Mouse (Mus musculus): ENCODE data around the gene Slc35b4.

The Slc35b4 gene

GRCm38 (mm10) chr6:34124401-34124800 lies 52.5 kb downstream of the Slc35b4 start:
- DNase-seq (ENCODE audit: low spot score) = no peak

DNA sequence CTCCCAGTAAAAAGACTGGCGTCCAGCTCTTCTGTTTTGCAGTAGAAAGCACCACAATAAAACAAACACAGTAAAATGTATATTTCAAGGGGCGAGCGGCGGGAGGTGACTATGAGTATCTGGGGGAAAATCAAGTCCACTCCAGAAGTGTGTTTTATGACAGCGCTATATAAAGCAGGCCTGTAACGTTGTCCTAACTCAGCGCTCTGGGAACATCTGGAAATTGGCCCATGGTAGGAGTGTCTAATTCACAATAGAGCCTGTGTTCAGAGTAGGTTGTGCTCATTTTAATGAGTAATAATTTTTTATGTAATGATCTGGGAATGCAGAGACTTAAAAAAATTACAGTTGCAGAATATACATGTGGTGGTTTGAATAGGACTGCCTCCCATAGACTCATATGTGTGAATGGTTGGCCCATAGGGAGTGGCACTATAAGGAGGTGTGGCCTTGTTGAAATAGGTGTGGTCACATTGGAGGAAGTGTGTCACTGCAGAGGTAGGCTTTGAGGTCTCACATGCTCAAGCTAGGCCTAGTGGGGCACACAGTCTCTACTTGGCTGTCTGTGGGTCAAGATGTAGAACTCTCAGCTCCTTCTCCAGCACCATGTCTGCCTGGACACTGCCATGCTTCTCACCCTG lies 60.0 kb downstream of the Slc35b4 start:
- no peak for DNase-seq (ENCODE audit: low spot score)

DNA sequence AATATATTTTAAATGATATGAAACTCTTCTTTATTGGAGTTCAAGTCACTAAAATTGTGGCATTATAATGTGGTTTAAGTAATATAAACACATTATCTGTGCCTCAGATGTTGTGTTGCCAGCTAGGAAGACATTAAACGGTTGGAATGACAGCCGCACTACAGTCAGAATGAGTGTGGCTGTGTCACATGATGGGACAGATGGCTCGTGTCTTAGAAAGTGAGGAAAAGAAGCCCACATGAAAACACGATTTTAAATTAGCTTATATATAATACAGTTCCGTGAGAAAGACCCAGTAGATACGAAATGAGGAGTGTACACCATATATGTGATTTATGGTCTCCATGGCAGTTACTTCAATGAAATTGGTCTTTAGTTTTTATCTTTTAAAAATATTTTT lies 65.5 kb downstream of the Slc35b4 start:
- no peak for DNase-seq (ENCODE audit: low spot score)

- DNase-seq (ENCODE audit: low spot score) = no peak
Observed at GRCm38 (mm10) chr6:34110571-34110970, 66.3 kb downstream of the Slc35b4 start.
